Mouse (Mus musculus) testis, postnatal 10 days (tissue): ENCODE data around the gene Hrg.
"Not testable (repeated sequence)": the region's sequence is repeated elsewhere in the genome, so short reads cannot be mapped to it uniquely, and the experiment has no call there.

Experiments used
- DNase-seq: peaks from one replicate; pipeline ENCODE4 v3.0.0; 2021; ENCODE audit warnings: low spot score

The Hrg gene

DNA sequence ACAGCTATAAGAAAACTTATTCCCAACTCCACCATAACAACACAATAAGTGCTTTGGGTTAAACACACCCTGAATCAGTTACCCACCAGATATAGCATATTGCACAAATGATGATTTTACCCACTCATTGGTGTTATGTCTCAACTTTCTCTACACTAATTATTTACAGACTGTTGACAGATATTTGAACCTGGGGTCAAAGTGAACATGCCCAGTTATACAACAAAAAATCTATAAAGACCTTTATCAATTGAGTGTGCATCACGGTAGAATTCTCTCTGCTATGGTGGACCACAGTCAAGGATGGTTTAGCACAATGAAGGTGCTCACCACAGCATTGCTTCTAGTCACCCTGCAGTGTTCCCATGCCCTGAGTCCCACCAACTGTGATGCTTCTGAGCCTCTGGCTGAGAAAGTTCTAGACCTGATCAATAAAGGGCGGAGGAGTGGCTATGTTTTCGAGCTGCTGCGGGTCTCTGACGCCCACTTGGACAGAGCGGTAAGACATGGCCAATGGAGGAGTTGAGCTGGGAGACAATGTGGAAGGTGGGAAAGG, at the start of gene Hrg:
Gene Hrg (plus strand): TSS at position 233 of the 556 bp plus-strand sequence.
- DNase-seq = no peak

DNA sequence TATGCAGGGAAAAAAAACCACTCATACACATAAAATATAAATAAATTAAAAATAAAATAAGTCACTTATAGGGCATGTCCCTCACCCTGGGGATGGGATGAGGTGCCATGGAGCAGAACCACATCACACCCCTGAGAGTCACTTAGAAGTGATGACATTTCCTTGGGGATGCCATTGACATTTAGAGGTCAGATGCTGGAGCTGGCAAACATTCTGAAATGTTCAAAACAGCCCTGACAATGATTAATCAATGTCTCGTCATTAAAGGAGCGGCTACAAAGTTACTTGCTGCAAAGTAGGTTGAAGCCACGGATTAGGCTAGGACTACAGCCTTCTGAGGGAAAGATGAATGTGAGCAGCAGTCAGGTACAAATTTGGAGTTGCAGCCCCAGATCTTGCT, 49.5 kb upstream of the Hrg start:
- DNase-seq = no peak

DNA sequence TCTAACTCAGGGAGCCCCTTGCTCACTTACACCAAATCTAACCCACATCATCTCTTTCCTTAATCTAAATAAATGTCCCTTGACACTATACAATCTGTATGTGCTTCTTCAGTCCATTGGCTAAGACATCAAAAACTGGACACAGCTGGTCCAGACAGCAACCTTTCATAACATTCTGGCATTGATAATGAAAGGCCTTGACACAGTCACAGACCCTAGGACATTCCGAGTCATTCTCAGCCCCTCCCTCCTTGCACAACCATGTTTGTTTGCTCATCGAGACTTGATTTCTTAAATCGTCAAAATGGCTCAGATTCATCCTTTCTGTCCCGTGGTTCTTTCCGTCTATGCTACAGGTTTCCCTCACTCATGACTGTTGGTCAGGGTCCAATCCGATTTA, 41.6 kb upstream of the Hrg start:
- DNase-seq = no peak

DNA sequence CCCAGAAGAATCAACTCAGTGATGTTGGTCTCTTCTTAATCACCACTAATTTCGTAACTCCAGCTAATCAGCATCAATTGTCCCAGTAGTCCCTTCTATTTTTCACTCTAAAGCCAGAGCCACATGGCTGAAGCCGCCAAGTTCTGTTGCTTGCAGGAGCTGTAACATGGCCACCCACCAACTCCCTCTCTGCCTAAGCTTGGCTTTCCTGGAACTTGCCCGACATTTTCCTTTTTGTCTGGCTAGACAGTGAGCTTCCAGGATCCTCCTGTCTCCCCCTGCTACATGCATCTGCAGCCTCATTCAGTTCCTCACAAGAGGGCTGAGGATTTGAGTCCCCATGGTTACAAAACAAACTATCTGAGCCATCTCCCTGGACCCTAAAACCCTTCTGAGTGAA, 38.9 kb upstream of the Hrg start:
- DNase-seq = no peak

DNA sequence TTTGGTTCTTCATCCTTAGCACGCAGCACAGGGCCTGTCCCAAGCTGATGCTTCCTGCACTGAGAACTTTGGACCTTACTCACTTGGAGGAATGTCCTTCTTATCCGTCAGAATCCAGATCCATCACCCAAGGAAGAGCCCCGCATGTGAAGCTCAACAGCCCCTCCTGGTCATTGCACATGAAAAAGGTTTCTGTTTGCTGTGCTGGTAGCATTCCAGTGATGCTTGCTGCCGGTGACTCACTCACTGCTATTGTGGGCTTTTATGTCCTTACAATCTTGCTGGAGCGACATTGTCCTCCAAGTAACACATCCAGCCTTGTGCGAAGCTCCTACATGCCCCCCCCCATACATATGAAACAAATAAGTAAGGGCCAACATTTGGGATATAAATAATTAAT, 38.0 kb upstream of the Hrg start:
- no peak for DNase-seq

DNA sequence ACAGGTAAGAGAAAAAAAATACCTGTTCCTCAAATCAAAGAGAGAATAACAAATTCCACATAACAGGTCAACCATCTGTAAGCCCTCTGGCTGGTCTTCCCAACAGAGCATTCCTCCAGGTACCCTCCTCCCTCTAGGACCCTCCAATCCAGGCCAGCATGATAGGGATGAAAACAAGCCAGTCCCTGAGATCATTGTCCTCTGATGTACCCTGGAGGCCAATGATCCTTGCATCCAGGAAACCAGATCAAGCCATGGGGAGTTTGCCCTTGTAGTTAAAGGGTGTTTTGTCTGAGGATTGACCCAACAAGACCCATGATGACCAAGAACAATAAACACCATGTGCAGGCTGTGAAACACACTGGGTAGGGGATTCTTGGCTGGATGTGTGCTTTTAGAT, 36.6 kb upstream of the Hrg start:
- DNase-seq = no peak

DNA sequence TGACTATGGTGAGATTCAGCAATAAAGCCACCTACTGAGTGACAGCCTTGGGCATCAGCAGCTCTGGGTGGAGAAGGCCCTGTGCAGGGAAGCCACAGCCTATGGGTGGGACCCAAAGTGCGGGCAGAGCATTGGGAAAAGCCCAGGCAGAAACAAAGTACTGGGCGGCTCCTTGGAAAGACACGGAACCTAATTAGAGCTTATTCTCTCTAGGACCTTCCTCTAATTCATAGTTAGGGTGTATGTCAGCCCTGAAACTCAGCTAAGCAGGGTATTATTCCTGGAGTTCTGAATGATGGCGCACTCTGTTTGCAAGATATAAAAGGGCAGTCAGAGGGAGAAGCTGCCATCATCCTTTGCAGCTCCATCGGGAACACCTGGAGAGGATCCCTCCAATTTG, 32.8 kb upstream of the Hrg start, which contains the start of gene Fetub:
Gene Fetub (plus strand): TSS at position 301 of the 400 bp plus-strand sequence.
- DNase-seq = no peak

DNA sequence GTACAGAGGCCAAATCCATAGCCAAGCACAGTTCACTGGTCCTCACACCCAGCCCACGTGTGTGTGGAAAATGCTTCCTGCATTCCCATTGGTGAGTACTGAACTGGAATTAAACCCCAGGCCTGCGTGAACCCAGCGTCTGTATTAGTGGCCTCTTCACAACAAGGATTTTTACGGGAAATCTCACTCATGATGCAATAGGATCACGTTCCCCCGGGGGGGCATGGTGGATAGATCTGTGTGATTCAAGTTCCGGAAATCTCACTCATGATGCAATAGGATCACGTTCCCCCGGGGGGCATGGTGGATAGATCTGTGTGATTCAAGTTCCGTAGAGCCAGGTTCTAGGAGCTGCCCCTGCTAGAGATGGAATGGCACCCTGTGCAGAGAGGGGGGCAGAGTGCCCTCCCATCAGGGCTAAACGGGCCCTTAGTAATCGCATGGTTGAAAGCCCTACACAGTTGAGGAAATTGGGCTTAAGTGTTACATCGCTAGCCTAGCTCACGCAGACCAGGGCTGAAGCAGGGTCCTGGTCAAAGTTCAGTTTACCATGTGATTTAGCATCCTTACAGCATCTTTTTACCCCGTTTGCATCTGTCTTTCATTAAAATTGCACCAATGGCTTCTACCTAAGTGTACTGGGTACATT, 32.1 kb upstream of the Hrg start:
- no peak for DNase-seq

DNA sequence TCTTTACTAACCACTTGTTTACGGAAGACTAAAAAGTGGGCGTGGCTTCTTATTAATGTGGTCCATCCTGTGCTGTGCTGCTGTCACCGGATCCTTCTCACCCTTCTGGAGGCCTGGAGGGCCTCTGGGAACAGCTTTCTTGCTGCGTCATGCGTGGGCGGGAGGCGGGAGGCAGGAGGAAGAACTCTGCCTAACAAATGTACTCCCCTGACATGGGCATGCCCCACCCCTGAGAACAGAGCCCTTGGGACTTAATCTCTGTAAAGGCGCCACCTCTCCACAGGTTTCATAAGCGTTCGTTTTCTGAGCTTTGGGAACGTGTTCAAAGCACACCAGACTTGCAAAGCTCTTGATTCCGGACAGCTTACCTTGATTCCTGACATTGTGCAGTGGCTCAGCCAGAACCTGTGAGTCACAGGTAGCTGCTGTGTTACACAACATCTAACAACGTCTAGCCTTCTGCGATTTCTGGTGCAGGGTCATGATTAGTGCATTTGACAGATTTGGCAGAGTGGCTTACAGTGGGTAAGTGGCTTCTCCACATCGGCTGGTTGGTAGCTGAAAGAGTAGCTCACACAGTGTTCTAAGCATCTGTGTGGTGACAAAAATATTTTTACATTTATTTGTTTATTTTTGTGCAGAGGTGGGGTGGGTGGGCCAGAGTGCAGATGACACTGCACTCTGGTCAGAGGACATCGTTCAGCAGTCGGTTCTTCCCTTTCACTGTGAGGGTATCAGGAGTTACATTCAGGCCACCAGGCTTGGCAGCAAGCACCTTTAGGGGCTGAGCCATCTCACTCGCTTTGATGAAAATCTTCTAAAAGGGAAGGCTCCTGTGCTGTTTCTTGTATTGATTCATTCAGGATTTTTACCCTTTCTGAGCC, 30.7 kb upstream of the Hrg start:
- DNase-seq = peak; percentile 69

DNA sequence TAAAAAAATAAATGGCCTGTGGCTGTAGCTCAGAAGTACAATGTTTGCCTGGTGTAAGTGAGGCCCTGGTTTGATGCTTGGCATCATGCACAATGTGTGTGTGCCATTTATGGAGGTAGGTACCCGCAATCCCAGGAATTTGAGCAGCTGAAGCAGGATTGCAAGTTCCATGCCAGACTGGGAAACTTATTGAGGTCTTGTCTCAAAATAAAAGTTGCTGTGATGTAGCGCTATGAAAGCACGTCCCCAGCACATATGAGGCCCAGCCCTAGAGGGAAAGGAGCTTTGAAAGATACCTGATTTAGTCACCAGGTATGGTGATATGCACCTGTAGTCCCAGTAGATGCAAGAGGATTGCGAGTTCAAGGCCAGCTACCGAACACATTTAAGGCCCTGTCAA, 29.1 kb upstream of the Hrg start:
- no peak for DNase-seq

DNA sequence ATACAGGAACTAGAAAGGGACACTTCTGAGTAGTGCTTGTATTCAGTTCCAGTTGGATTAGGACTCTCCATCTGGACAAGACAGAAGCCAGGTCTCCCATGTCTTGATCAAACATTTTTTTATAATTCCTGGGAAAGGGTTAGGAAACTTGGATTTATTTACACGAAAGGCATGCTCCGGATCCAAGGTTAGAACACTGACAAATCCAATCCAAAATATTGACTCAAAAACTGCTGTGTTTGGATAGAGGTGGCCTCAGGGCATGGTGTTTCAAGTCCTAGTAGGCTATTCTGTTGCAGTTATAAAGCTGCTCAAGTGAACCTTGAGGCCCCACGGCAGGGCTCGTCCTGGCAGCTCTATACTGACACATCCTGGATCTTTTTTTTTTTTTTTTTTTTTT, 28.4 kb upstream of the Hrg start:
- no peak for DNase-seq

DNA sequence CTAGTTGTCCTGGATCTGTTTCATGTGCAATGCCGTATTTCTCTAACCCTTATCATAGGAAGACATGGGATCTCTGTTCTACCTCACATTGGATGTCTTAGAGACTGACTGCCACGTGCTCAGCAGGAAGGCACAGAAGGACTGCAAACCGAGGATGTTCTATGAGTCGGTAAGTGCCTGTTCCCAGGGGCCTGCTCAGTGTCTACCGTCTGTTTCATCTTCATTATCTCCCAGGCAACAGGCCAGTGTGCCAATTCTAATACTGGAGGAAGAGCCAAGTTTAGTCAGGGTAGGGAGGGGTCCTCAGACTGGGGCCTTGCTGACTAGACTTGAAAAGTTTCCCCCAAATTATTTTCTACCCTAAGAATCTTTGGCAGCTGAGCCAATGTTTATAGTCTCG, 21.3 kb upstream of the Hrg start:
- no peak for DNase-seq

DNA sequence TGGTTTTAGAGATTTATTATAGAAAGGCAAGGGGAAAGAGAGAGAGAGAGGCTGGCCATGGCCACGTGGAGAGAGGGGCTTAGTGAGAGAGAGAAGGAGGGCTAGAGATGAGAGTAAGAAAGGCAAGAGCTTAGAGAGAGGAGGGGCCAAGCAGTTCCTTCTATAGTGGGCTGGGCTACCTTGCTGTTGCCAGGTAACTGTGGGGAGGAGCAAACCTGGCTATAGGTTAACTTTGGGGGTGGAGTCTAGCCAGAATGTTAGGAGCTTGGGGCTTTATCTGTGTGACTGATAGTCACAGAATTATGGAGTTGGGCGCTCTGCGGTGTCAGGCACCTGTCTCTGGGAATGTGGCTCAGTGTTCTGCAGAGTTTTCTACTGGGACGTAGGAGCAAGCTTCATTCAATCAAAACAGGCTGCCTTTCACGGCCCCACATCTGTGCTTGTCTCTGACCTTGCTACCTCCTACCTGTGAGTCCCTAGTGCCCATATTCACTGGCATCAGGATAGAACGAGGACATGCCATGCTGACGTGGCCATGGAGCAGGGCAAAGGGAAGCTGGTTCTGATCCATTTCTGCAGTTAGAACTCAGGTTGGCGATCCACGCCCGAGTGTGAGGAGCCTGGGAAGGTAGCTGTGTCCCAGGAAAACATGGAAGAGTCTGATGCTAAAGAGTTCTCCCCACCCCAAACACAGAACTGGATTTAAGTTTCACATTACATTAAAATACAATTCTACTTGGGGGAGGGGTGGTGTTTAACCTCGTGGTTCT, 19.3 kb upstream of the Hrg start:
- DNase-seq = no peak

DNA sequence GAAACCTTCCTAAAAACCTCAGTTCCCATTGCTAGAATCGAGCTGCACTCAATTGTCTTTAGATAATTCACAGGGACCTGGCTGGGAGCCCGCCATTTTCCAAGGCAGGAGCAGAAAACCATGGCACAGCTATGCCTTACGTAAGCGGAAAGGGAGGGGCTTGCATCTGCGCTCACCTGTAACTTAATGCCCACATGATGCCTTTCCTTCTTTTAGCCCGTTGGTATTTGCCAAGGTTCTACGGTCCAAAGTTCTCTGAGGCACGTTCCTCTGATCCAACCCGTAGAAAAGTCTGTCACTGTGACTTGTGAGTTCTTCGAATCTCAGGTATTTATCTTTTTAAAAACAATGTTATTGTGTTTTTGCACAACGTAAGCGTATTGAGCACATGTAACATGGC, 13.2 kb upstream of the Hrg start:
- DNase-seq = no peak

DNA sequence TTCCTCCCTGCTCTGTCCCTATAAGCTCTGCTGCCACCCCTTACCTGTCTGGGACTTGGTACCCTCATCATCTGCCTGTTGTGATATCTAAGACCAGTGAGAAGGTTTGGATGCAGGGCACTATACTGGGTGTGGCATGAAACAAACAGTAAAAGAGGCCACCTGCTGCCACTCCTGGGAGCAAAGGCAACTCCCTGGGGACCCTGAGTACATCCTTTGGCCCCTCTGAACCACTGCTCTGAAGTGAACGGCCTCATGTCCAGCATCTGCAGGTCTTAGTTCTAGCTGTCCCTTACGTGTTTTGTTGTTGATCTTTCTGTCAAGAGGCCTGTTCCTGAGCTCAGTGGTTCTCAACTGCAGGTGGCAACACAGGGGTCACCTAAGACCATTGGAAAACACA, 12.3 kb upstream of the Hrg start:
- no peak for DNase-seq

DNA sequence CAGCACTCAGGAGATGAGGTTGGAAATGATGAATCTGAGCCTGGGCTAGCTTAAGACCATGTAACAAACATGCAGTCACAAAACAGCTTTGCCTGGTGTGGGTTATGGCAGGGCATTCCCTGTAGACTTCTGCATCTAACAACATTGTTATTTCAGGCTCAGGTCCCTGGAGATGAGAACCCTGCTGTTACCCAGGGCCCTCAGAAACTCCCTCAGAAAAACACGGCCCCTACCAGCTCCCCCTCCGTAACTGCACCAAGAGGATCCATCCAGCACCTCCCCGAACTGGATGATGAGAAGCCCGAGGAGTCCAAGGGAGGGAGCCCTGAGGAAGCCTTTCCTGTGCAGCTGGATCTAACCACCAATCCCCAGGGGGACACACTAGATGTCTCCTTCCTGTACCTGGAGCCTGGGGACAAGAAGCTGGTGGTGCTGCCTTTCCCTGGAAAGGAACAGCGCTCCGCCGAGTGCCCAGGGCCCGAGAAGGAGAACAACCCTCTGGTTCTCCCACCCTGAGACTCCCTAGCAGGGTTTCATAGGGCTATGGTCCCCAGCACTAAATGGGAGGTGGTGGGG, 11.7 kb upstream of the Hrg start:
- no peak for DNase-seq

DNA sequence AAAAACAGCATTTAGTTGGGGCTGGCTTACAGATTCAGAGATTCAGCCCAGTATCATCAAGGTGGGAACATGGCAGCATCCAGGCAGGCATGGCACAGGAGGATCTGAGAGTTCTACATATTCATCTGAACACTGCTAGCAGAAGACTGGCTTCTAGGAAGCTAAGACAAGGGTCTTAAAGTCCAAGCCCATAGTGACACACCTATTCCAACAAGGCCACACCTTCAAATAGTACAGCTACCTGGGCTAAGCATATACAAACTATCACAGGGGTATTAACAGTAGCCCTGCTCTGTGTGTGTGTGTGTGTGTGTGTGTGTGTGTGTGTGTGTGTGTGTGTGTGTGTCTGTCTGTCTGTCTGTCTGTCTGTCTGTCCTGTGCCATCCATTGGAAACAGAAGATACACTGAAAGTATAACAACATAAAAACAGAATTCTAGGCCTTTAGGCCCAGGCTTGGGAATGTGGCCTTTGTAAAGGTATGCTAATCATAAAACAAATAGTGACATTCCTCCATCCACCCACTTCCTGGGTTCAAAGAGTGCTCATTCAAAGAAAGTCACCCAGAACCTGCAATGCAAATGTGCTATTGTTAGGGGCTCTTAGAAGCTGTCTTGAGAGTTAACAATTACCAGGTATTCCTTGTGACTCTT, 8.9 kb upstream of the Hrg start:
- DNase-seq = not testable (repeated sequence)

DNA sequence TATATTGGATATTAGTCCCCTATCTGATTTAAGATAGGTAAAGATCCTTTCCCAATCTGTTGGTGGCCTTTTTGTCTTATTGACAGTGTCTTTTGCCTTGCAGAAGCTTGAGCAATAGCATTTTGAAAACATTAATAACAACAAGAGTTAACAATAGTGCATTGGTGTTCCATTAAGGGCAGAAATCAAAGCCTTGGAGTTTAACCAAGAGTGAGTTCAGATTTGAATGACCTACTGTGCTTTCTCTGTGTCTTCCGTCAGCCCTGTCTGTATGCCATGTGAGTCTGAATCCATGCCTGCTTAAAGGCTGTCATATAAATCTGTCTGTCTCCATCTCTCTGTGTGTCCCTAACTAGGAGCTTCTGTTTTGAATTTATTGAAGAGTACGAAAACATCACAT, 3.5 kb upstream of the Hrg start:
- no peak for DNase-seq

DNA sequence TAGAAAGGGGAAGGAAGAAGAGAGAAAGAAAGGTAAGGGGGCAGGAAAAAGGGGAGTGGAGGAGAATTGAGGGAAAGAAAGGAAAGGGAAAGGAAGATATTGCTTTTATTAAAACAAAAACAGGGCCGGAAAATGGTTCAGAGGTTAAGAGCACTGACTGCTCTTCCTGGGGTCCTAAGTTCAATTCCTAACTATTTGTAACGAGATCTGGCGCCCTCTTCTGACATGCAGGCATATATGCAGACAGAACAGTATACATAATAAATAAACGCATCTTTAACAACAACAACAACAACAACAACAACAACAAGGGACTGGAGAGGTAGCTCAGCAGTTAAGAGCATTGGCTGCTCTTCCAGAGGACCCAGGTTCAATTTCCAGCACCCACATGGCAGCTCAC, 2.2 kb downstream of the Hrg start:
- no peak for DNase-seq

DNA sequence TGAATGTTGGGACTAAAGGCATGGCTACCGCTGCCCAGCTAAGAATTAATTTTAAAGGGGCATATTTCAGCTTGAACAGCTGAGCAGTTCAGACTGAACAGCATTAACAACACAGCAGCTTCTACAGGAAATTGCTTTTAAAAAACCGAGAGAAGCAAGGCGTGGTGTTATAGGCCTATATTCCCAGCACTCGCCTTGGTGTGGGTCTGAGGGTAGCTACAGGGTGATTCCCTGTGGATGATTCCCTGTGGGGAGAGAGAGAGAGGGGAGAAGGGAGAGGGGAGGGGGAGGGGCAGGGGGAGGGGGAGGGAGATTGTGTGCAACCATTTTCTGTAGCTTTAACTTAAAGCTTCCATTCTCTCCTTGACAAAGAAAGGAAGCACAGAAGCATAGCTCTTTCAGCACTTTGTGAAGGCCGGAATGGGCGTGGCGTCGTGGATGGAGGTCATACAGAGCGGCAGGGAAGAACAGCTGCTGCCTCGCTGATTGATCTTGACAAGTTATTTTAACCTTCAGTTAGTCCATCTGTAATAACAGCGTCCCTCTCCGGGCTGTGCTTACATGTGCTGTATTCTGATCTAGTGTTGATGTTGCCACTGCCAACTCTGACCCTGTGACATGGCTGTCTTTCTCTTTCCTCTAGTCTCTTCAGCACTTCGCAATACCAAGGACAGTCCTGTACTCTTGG, 4.7 kb downstream of the Hrg start:
- DNase-seq = no peak

DNA sequence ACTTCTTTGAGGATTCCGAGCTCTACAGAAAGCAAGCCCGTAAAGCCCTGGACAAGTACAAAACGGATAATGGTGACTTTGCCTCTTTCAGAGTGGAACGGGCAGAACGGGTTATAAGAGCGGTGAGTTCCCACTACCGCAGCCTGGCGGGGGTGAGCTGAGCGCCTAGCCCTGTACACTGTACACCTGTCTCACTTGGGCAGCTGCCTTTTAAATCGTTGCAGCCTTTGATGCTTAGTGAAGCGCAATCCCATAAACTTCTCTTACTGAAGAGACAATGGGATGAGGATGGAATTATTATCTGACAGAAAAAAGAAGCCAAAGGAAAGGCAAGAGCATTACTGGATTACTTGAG, 5.2 kb downstream of the Hrg start:
- no peak for DNase-seq
